Mouse (Mus musculus): ENCODE measurements around the gene Trim71. TPM values are rescaled to one million over a fixed set of nuclear protein-coding genes. Genes with fewer than 3 reads are reported as not detected.

Trim71 gene
- total and polyA plus RNA-seq, 3 experiments: not detected

DNA sequence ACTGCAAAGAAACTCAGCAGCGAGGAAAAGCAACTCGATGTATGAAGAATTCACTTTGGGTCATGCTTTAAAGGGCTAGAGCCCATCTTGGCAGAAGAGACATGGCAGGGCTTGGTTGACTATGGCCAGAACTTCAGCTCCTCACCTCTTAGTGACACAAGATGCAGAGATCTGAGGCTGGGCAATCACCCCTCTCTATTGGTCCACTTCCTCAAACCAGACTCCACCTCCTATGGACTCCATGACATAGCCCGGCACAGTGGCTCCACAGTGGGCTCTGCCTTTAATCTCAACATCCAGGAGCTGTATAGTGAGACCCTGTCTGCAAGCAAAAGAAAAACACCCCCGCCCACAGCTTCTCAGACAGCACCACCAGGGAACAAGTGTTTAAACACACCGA is 79.4 kb downstream of the Trim71 start:
- no peak for TF ChIP-seq SMC3 (IDR thresholded peaks at IDR 0.05; ENCODE audit: low read depth, low read length)
- TF ChIP-seq CHD1 (IDR thresholded peaks at IDR 0.05; ENCODE audit: low read depth, low read length): no peak
- TF ChIP-seq BHLHE40 (IDR thresholded peaks at IDR 0.05; ENCODE audit: borderline replicate concordance, low read depth, low read length): no peak
- TF ChIP-seq NRF1 (IDR thresholded peaks at IDR 0.05; ENCODE audit: insufficient read depth, low read depth, low read length, poor library complexity, severe bottlenecking): no peak
- Histone ChIP-seq H3K79me2 (ENCODE audit: control insufficient read depth, insufficient read depth, low read length, poor library complexity) (no peaks in the 10 kb centered on the region), H3K27me3 (ENCODE audit: control insufficient read depth in 1 of 2, insufficient read depth in 2 of 2, low read length in 2 of 2) (no peaks in the 10 kb centered on the region; a peak in 1 of 4 replicates), H3K9ac (ENCODE audit: control insufficient read depth, low read depth, low read length, poor library complexity, severe bottlenecking) (no peak overlapping the region), H3K9me3 (replicated peaks; ENCODE audit: insufficient read depth, low read length) (no peaks in the 10 kb centered on the region), H3K4me1 (ENCODE audit: control insufficient read depth in 1 of 2, insufficient read depth in 2 of 2, low read length in 2 of 2) (no peaks in the 10 kb centered on the region), H3K36me3 (ENCODE audit: control insufficient read depth in 1 of 2, insufficient read depth in 2 of 2, low read length in 2 of 2) (no peaks in the 10 kb centered on the region), H3K27ac (ENCODE audit: control insufficient read depth, low read depth, low read length) (no peak overlapping the region), H3K4me3 (ENCODE audit: control insufficient read depth in 1 of 2, insufficient read depth in 1 of 2, low read depth in 2 of 2, low read length in 2 of 2) (no peak overlapping the region)
- no peak for DNase-seq (ENCODE audit: low read depth, low spot score)

DNA sequence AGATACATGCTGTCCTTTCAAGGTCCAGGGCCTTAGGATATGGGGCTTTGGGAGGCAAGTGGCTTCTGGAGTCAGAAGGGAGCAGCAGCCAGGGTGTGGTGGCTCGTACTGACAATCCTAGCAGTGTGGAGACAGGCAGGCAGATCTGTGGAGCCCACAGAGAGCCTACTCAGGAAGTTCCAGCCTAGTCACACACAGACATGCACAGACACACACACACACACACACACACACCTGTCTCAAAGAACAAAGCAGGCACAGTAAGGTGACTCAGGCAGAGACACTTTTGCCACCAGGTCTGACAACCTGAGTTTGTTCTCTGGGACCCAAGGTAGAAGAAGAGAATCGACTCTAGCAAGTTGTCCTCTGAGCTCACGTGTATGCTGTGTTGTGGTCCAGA is 83.2 kb downstream of the Trim71 start:
- TF ChIP-seq POLR2A (IDR thresholded peaks at IDR 0.05; ENCODE audit: control insufficient read depth in 1 of 2, insufficient read depth in 1 of 2, low read depth in 1 of 2, low read length in 2 of 2, poor library complexity in 1 of 2) (no peak), BHLHE40 (IDR thresholded peaks at IDR 0.05; ENCODE audit: borderline replicate concordance, low read depth, low read length) (no peak), CHD2 (IDR thresholded peaks at IDR 0.05; ENCODE audit: low read length) (no peak), NELFE (IDR thresholded peaks at IDR 0.05; ENCODE audit: low read depth, low read length) (no peak), E2F4 (IDR thresholded peaks at IDR 0.05; ENCODE audit: borderline replicate concordance, low read depth, low read length) (no peak)
- Histone ChIP-seq H3K9ac (ENCODE audit: control insufficient read depth, low read depth, low read length, poor library complexity, severe bottlenecking) (no peak overlapping the region), H3K4me3 (ENCODE audit: control insufficient read depth in 1 of 2, insufficient read depth in 1 of 2, low read depth in 2 of 2, low read length in 2 of 2) (no peak overlapping the region), H3K79me2 (ENCODE audit: control insufficient read depth, insufficient read depth, low read length, poor library complexity) (no peaks in the 10 kb centered on the region), H3K36me3 (ENCODE audit: control insufficient read depth in 1 of 2, insufficient read depth in 2 of 2, low read length in 2 of 2) (no peaks in the 10 kb centered on the region), H3K9me3 (replicated peaks; ENCODE audit: insufficient read depth, low read length) (no peaks in the 10 kb centered on the region), H3K27me3 (ENCODE audit: control insufficient read depth in 1 of 2, insufficient read depth in 2 of 2, low read length in 2 of 2) (no peaks in the 10 kb centered on the region), H3K4me1 (ENCODE audit: control insufficient read depth in 1 of 2, insufficient read depth in 2 of 2, low read length in 2 of 2) (no peaks in the 10 kb centered on the region), H3K27ac (ENCODE audit: control insufficient read depth, low read depth, low read length) (no peak overlapping the region)
- DNase-seq (ENCODE audit: low read depth, low spot score): no peak

DNA sequence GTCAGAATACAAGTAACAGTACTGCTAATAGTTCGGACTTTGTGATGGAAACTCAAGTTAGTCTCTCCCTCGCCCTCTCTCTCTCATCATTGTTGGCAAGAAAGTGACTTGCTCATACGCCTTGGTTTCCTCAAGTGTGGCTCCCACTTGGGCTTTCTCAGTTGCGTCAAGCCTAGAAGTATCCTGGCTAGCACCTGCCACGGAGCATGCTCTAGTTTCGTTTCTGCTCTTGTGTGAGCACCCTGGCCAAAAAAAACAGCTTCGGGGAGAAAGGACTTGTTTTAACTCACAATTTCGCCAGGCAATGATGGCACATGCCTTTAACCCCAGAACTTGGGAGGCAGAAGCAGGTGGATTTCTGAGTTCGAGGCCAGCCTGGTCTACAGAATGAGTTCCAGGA is 87.2 kb downstream of the Trim71 start:
- no peaks in the 10 kb centered on the region for H3K4me1 ChIP-seq (ENCODE audit: control insufficient read depth in 1 of 2, insufficient read depth in 2 of 2, low read length in 2 of 2)
- H3K27ac ChIP-seq (ENCODE audit: control insufficient read depth, low read depth, low read length): no peak overlapping the region
- TF ChIP-seq SMC3 (IDR thresholded peaks at IDR 0.05; ENCODE audit: low read depth, low read length): no peak
- no peak for TF ChIP-seq ELF1 (IDR thresholded peaks at IDR 0.05; ENCODE audit: low read depth, low read length)
- DNase-seq (ENCODE audit: low read depth, low spot score): no peak
- H3K36me3 ChIP-seq (ENCODE audit: control insufficient read depth in 1 of 2, insufficient read depth in 2 of 2, low read length in 2 of 2): no peaks in the 10 kb centered on the region
- H3K9ac ChIP-seq (ENCODE audit: control insufficient read depth, low read depth, low read length, poor library complexity, severe bottlenecking): no peak overlapping the region
- no peaks in the 10 kb centered on the region for H3K27me3 ChIP-seq (ENCODE audit: control insufficient read depth in 1 of 2, insufficient read depth in 2 of 2, low read length in 2 of 2)
- H3K9me3 ChIP-seq (replicated peaks; ENCODE audit: insufficient read depth, low read length): no peaks in the 10 kb centered on the region
- H3K79me2 ChIP-seq (ENCODE audit: control insufficient read depth, insufficient read depth, low read length, poor library complexity): no peaks in the 10 kb centered on the region
- H3K4me3 ChIP-seq (ENCODE audit: control insufficient read depth in 1 of 2, insufficient read depth in 1 of 2, low read depth in 2 of 2, low read length in 2 of 2): no peak overlapping the region

DNA sequence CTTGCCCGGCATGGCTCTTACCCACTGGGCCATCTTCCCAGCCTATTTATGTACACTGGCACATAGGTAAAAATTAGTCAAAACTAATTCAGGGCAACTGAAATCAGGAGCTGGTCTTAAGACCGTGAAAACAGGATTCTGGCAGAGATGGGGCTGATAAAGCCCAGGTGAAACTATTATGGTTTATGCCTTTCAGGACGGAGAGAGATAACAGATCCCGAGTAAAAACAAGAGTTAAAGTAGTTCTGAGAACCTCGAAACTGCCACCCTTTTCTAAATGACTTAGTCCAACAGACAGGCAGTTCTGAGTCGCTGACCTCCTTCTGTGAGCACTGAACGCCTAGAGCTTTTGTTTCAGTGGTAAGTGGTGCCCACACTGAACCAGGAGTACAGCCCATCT is 92.3 kb downstream of the Trim71 start:
- H3K27ac ChIP-seq (ENCODE audit: control insufficient read depth, low read depth, low read length): no peak overlapping the region
- DNase-seq (ENCODE audit: low read depth, low spot score): no peak
- H3K9ac ChIP-seq (ENCODE audit: control insufficient read depth, low read depth, low read length, poor library complexity, severe bottlenecking): no peak overlapping the region
- TF ChIP-seq MAZ (IDR thresholded peaks at IDR 0.05; ENCODE audit: low read depth, low read length): no peak
- no peak for TF ChIP-seq BHLHE40 (IDR thresholded peaks at IDR 0.05; ENCODE audit: borderline replicate concordance, low read depth, low read length)
- no peak for TF ChIP-seq HCFC1 (IDR thresholded peaks at IDR 0.05; ENCODE audit: low read depth, low read length)
- no peak for TF ChIP-seq CTCF (IDR thresholded peaks at IDR 0.05 in 2 of 3, conservative IDR thresholded peaks at IDR 0.05 in 1 of 3; ENCODE audit: control insufficient read depth in 1 of 3, insufficient read depth in 1 of 3, low read depth in 2 of 3, low read length in 3 of 3, poor library complexity in 1 of 3, severe bottlenecking in 1 of 3)
- TF ChIP-seq GATA1 (IDR thresholded peaks at IDR 0.05; ENCODE audit: low read depth, low read length): no peak
- no peak for TF ChIP-seq MAFK (IDR thresholded peaks at IDR 0.05; ENCODE audit: borderline replicate concordance, low read depth, low read length)
- TF ChIP-seq KAT2A (conservative IDR thresholded peaks at IDR 0.05; ENCODE audit: low read depth, low read length): no peak
- no peak for TF ChIP-seq MYB (IDR thresholded peaks at IDR 0.05; ENCODE audit: low read depth, low read length)
- no peak for TF ChIP-seq TBP (IDR thresholded peaks at IDR 0.05; ENCODE audit: low read depth, low read length)
- no peak overlapping the region for H3K4me3 ChIP-seq (ENCODE audit: control insufficient read depth in 1 of 2, insufficient read depth in 1 of 2, low read depth in 2 of 2, low read length in 2 of 2)
- no peaks in the 10 kb centered on the region for H3K27me3 ChIP-seq (ENCODE audit: control insufficient read depth in 1 of 2, insufficient read depth in 2 of 2, low read length in 2 of 2)
- H3K9me3 ChIP-seq (replicated peaks; ENCODE audit: insufficient read depth, low read length): no peaks in the 10 kb centered on the region
- H3K36me3 ChIP-seq (ENCODE audit: control insufficient read depth in 1 of 2, insufficient read depth in 2 of 2, low read length in 2 of 2): no peaks in the 10 kb centered on the region
- H3K79me2 ChIP-seq (ENCODE audit: control insufficient read depth, insufficient read depth, low read length, poor library complexity): no peaks in the 10 kb centered on the region
- H3K4me1 ChIP-seq (ENCODE audit: control insufficient read depth in 1 of 2, insufficient read depth in 2 of 2, low read length in 2 of 2): no peaks in the 10 kb centered on the region

Data from MEL (cell line).